Mouse (Mus musculus) E14TG2a.4 (cell line): Measurements from ENCODE around the gene Hadha.

Experiments used
- CTCF ChIP-seq: conservative IDR thresholded peaks from 2 replicates; pipeline ENCODE4 v1.5.1; 2014; ENCODE audit warnings: low read length
- POU5F1 ChIP-seq: IDR thresholded peaks from 2 replicates; pipeline ENCODE4 v1.6.1; 2014; ENCODE audit warnings: low read length, borderline replicate concordance

DNA sequence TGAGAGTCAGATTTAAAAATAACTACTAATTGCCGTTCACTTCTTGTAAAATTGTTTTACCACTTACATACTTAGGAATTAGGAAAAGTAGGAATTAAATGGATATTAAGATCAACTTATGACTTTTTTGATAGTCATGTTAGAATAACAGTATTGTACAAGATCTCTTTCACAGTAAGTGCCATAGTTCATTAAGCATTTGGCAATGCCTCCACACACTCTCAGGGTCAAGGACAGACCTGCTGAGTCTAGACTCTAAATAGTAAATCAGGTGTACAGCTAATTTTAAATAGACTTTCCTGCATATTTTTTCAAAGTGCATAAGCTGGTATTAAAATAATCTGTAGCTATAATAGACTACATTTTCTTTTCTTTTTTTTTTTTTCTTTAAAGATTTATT lies 2.5 kb downstream of the Hadha start:
- TF ChIP-seq CTCF (no peak), POU5F1 (no peak)
